Mouse (Mus musculus) midbrain, embryonic 12.5 days (tissue): ENCODE measurements around the gene Olfr270. TPM values are rescaled to one million over a fixed set of nuclear protein-coding genes. Genes with fewer than 3 reads are reported as not detected.
A peak's percentile ranks its signal among the peaks of the same experiment; 100 is the strongest.

Experiments
- ATAC-seq: fragments of 200-750 bp; cut with Nextera tagmentation; 2 replicates; pipeline ENCODE4 v1.8.0; 2017; ENCODE audit warnings: low read depth, moderate TSS enrichment, moderate library complexity; ENCODE audit not compliant: low FRiP score
- H3K27ac ChIP-seq: fragments of 300-500 bp; sonication (generic); replicated peaks from 2 replicates; pipeline ENCODE4 v1.5.1; 2016; ENCODE audit warnings: mild to moderate bottlenecking
- H3K27me3 ChIP-seq: fragments of 300-500 bp; sonication (generic); 2 replicates; pipeline ENCODE4 v1.6.1; 2016; ENCODE audit warnings: mild to moderate bottlenecking
- H3K36me3 ChIP-seq: fragments of 300-500 bp; sonication (generic); 2 replicates; pipeline ENCODE4 v1.6.1; 2016
- H3K4me1 ChIP-seq: fragments of 300-500 bp; sonication (generic); 2 replicates; pipeline ENCODE4 v1.6.1; 2016
- H3K4me2 ChIP-seq: fragments of 300-500 bp; sonication (generic); replicated peaks from 2 replicates; pipeline ENCODE4 v1.6.1; 2016; ENCODE audit warnings: mild to moderate bottlenecking, moderate library complexity
- H3K4me3 ChIP-seq: fragments of 300-500 bp; sonication (generic); 2 replicates; pipeline ENCODE4 v1.5.1; 2016; ENCODE audit warnings: mild to moderate bottlenecking
- H3K9ac ChIP-seq: fragments of 300-500 bp; sonication (generic); replicated peaks from 2 replicates; pipeline ENCODE4 v1.6.1; 2016; ENCODE audit warnings: mild to moderate bottlenecking, moderate library complexity
- H3K9me3 ChIP-seq: fragments of 300-500 bp; sonication (generic); 2 replicates; pipeline ENCODE4 v1.6.1; 2016; ENCODE audit warnings: mild to moderate bottlenecking
- WGBS: fragments of 180-500 bp; shearing (Covaris S2); methylation state at CpG from one replicate; pipeline ENCODE4 v1.1.7; 2016; 5-methylcytosine and 5-hydroxymethylcytosine counted together
- polyA plus RNA-seq: library from polyadenylated mRNA; unstranded; fragments of >200 nt; fragmentation: Nextera tagmentation; extraction: Ambion mirVana; gene quantifications from 2 replicates; pipeline ENCODE4 v1.2.1, GENCODE M21; 2016

The Olfr270 gene
- polyA plus RNA-seq, result not detected in 2 replicates

DNA sequence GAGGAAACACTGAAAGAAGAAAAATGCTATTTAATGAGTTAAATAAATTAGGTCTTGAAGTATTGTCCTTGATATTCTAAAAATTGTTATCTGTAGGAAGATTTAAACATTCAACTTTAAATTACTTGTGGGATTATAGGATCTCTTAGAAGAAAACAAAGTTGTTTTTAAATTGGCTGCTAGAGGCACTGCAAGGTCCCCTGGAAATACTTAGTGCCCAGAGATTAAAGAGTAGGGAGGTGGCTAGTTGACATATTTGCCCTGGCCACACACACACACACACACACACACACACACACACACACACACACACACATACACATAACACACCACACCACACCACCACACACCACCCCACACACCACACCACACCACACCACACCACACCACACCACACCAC, at the start of gene Olfr270:
TSS of gene Olfr270 (plus strand) at position 301 of the 400 bp plus-strand sequence.
- no peak within 1 kb of the TSS for H3K4me2 ChIP-seq
- no peaks in the 10 kb centered on the region for H3K4me1 ChIP-seq
- H3K9me3 ChIP-seq, result no peaks in the 10 kb centered on the region

DNA sequence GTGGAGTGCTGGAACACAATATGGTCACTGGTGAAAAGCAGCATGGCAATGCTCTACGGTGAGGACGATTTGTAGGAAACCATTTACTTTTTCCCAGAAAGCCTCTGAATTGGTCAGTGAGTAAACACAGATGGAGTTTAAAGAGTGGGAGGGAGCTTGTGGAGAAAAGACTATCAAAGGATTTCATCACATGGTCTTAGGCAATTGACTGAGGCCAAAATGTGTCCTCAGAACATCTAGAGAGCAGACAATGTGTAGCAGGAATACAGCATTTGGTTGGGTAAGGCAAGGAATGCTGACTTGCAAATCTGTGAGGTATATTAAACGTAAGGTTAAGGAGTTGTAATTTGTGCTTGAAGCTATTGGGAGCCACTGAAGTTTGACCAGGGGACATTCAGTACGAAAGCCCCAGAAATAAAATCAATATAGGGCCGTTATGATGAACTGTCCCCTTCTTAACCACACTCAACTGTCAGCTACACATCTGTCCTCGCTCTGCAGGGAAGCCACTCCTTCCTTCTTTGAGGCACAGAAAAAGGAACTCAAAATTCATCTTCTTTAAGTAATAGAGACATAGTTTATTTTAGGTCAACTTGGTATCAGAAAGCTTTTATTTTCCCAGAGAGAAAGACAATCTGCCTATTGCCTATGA, 47.6 kb upstream of the Olfr270 start:
- WGBS, result 86% methylated on average over 6 of the region's 6 CpGs
- no peak overlapping the region for H3K27ac ChIP-seq

More for the DNA sequence above, at the start of gene Olfr270:
- Histone ChIP-seq H3K36me3 (no peaks in the 10 kb centered on the region), H3K9ac (no peak within 1 kb of the TSS), H3K4me3 (no peak within 1 kb of the TSS), H3K27ac (no peak within 1 kb of the TSS), H3K27me3 (no peaks in the 10 kb centered on the region)
- no peak for ATAC-seq

DNA sequence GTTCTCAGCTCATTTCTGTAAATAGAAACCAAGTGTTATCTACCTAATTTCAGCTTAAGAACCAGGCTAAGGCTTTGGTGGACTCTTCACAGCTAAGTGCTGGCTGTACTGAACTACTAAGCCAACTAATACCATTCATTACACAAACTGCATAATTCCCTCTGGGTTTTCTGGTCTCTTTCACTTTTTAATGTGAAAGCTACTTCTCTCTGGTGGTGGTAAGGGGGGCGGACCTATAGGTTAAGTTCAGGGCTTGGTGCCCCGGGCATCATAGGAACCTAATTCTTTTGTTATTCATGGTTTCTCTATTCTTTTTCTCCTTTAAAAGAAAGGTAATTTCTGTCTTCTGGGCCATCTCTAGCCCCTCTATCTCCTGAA, 47.0 kb upstream of the Olfr270 start:
- 84% methylated on average over 2 of the region's 2 CpGs for WGBS
- no peak for ATAC-seq

More for the DNA sequence above, 47.6 kb upstream of the Olfr270 start:
- Histone ChIP-seq H3K27me3 (no peaks in the 10 kb centered on the region), H3K36me3 (no peaks in the 10 kb centered on the region), H3K4me3 (no peak overlapping the region), H3K9ac (no peak overlapping the region), H3K9me3 (no peaks in the 10 kb centered on the region), H3K4me2 (no peak overlapping the region), H3K4me1 (no peaks in the 10 kb centered on the region)
- ATAC-seq, result no peak

DNA sequence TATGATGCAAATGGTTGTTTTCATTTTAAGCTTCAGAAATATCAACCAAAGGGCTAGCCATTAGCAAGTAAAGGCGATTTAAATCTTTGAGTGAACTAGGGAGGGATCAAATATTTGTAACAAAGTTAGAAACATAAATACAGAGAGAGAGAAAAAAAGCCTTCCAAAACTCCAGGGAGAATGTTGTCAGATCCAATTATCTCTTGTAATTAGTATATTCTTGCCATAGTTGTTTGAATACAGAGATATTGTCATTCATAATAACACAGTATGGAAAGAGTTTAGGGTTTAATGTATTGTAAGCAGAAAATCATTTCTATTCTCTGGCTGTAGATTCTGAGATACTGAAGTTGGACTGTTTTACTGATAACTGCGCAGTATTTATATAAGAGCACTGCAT, 45.3 kb upstream of the Olfr270 start, which contains the start of gene Olfr272:
TSS of gene Olfr272 (minus strand) at position 101 of the 400 bp plus-strand sequence.
- Histone ChIP-seq H3K27ac (no peak within 1 kb of the TSS), H3K9ac (no peak within 1 kb of the TSS), H3K36me3 (no peaks in the 10 kb centered on the region), H3K4me3 (no peak within 1 kb of the TSS), H3K9me3 (no peaks in the 10 kb centered on the region), H3K4me2 (no peak within 1 kb of the TSS), H3K27me3 (no peaks in the 10 kb centered on the region), H3K4me1 (no peaks in the 10 kb centered on the region)
- no peak for ATAC-seq
- WGBS, result 95% methylated on average over 2 of the region's 2 CpGs

More for the DNA sequence above, 47.0 kb upstream of the Olfr270 start:
- no peaks in the 10 kb centered on the region for H3K36me3 ChIP-seq
- no peak overlapping the region for H3K27ac ChIP-seq
- H3K4me3 ChIP-seq, result no peak overlapping the region
- H3K4me2 ChIP-seq, result no peak overlapping the region
- H3K27me3 ChIP-seq, result no peaks in the 10 kb centered on the region
- no peak overlapping the region for H3K9ac ChIP-seq
- H3K9me3 ChIP-seq, result no peaks in the 10 kb centered on the region
- H3K4me1 ChIP-seq, result no peaks in the 10 kb centered on the region

DNA sequence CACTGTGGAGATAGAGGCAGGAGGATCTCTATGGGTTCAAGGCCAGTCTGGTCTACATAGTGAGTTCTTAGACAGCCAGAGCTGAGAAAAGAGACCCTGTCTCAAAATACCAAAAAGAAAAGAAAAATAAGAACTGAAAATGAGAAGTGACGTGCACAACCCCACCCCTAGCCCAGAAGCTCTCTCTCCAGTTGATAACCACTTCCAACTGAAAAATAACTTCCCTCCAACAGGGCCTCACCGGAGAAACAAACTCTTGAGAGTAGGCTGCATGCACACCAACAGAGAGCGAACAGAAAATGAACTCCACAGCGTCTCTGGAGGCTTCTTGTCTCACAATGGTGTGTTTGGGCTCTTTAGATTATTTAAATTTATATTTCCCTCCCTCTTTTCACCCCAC, 33.9 kb upstream of the Olfr270 start:
- H3K27ac ChIP-seq, result no peak overlapping the region
- H3K4me1 ChIP-seq, result no peaks in the 10 kb centered on the region
- H3K36me3 ChIP-seq, result no peaks in the 10 kb centered on the region
- H3K9ac ChIP-seq, result no peak overlapping the region
- WGBS, result 91% methylated on average over 4 of the region's 4 CpGs
- H3K4me2 ChIP-seq, result no peak overlapping the region
- H3K27me3 ChIP-seq, result no peaks in the 10 kb centered on the region
- no peak for ATAC-seq
- H3K4me3 ChIP-seq, result no peak overlapping the region
- no peaks in the 10 kb centered on the region for H3K9me3 ChIP-seq

DNA sequence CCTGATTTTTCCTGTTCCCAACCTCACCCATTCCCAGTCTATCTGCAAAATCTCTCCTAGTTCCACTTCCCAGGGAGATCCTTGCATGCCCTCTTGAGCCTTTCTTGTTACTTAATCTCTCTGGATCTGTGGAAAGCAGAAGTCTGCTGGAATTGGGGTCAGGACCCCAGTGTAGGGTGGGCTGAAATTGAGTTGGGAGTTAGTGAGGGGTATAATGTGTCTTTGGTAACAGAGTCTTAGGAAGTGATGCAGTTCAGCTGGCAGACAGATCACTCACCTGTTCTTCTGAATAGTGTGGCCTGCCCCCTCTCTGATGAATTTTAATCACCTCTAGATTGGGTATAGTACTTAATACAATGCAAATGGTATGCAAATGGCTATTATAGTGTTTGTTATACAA, 17.7 kb upstream of the Olfr270 start:
- ATAC-seq, result no peak
- H3K4me1 ChIP-seq, result no peaks in the 10 kb centered on the region
- no peaks in the 10 kb centered on the region for H3K27me3 ChIP-seq
- no peaks in the 10 kb centered on the region for H3K9me3 ChIP-seq
- H3K4me2 ChIP-seq, result no peak overlapping the region
- H3K9ac ChIP-seq, result no peak overlapping the region
- no peak overlapping the region for H3K4me3 ChIP-seq
- no peaks in the 10 kb centered on the region for H3K36me3 ChIP-seq
- no peak overlapping the region for H3K27ac ChIP-seq

DNA sequence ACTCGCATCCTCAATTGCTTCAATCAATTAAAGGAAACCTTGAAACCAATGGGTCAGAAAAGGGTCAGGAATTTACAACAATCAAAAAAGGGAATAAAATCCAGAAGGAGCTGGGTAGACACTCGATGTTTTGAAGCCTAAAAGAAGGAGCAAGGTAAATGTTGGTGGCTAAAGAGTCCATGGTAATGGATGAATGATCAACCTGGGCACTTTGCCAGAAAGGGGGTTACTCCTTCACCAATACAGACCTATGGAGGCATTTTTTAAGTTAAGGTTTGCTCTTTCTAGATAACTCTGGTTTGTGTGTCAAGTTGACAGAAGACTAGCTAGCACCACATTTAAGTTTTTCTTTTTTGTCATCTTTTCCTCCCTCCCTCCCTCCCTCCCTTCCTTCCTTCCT, 15.3 kb upstream of the Olfr270 start:
- H3K36me3 ChIP-seq, result no peaks in the 10 kb centered on the region
- 76% methylated on average over 2 of the region's 2 CpGs for WGBS
- no peak overlapping the region for H3K9ac ChIP-seq
- no peak overlapping the region for H3K4me3 ChIP-seq
- ATAC-seq, result no peak
- H3K27me3 ChIP-seq, result no peaks in the 10 kb centered on the region
- no peaks in the 10 kb centered on the region for H3K9me3 ChIP-seq
- H3K27ac ChIP-seq, result no peak overlapping the region
- no peaks in the 10 kb centered on the region for H3K4me1 ChIP-seq
- H3K4me2 ChIP-seq, result no peak overlapping the region

DNA sequence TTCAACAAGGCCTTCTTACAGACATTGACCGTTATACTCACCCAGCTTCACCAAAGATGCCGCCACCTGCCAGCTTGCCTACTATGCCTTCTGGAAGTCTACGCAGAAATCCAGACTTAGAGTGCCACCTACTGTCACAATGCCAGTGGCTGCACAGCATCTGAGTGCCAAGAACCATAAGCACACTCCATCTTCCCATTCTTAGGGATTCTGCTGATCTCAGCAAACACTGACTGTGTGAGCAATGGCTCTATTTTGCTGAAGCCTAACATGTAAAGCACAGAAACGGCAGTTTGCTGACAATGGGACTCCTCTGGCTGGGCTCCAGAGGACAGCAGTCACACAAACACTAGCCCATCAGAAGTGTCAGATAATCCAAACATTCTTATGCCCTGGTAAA, 5.7 kb upstream of the Olfr270 start:
- 0 out of 2 replicates have a peak, but pooled peaks have one; percentile 41 for ATAC-seq
- Histone ChIP-seq H3K9me3 (no peaks in the 10 kb centered on the region), H3K4me3 (no peak overlapping the region), H3K27ac (no peak overlapping the region), H3K4me2 (no peak overlapping the region), H3K9ac (no peak overlapping the region), H3K36me3 (no peaks in the 10 kb centered on the region), H3K4me1 (no peaks in the 10 kb centered on the region), H3K27me3 (no peaks in the 10 kb centered on the region)
- WGBS, result 37% methylated on average over 4 of the region's 4 CpGs

DNA sequence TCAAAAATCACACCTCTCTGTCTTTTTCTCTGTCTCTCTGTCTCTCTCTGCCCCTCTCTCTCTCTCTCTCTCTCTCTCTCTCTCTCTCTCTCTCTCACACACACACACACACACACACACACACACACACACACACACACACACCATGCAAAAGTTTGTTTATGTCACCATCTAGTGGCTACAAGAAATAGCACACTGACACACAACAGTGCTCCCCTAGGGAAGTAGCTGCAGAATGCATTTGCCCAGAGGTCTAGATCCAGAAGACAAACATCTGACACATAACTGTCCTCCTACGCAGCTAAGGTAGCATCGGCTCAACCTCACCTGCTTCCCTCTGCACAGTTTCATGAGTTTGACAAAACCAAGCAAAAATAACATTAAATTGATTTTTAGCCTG, 20.9 kb downstream of the Olfr270 start:
- Histone ChIP-seq H3K27ac (no peak overlapping the region), H3K9ac (no peak overlapping the region), H3K9me3 (no peaks in the 10 kb centered on the region), H3K4me1 (no peaks in the 10 kb centered on the region), H3K4me3 (no peak overlapping the region), H3K27me3 (no peaks in the 10 kb centered on the region), H3K36me3 (no peaks in the 10 kb centered on the region), H3K4me2 (no peak overlapping the region)
- 70% methylated on average over 2 of the region's 2 CpGs for WGBS
- peak; percentile 45; the same call in 1 of the 2 replicates for ATAC-seq

DNA sequence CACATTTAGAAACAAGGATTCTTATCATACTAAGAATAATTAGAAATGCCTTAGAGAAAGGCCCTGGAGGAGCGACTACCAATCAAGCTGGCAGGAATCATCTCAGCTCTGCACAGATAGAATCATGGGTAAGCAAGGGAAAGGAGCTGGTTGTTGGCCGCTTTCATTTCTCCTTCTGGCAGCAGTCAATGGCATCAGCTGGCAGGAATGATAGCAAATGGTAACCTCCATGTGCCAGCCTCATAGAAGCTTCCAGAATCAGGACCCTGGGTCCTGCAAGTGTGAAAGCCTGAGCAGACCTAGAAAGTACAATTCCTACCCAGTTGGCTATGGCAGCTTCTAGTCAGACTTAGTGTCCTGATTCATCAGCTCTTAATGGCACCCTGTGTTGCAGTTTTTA, 21.9 kb downstream of the Olfr270 start:
- Histone ChIP-seq H3K36me3 (no peaks in the 10 kb centered on the region), H3K4me2 (no peak overlapping the region), H3K4me3 (no peak overlapping the region), H3K9ac (no peak overlapping the region), H3K27me3 (no peaks in the 10 kb centered on the region), H3K9me3 (no peaks in the 10 kb centered on the region), H3K27ac (no peak overlapping the region), H3K4me1 (no peaks in the 10 kb centered on the region)
- WGBS, result 88% methylated on average over 2 of the region's 2 CpGs
- ATAC-seq, result no peak

DNA sequence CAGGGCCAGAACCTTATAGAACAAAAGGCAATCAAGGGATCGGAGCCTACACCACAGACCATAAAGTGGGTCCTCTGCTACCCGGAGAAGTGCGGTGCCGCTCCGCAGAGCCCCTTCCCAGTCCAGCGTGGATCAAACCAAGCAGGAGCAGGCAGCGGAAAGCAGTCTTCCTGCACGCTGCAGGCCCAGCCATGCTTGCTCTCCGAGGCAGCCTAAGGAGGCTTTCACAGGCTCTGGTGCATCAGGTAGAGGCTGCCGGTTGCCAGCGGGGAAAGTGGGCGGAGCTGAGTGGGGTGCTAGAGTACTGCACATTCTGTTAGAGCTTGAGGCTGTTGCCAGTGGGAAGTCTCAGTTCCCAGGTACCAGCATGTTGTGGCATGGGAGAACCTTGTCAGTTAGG, 24.9 kb downstream of the Olfr270 start, which contains the start of gene Nipsnap3a:
TSS of gene Nipsnap3a (plus strand) at position 25 of the 400 bp plus-strand sequence.
- Histone ChIP-seq H3K9ac (no peak within 1 kb of the TSS), H3K36me3 (no peaks in the 10 kb centered on the region), H3K4me1 (no peaks in the 10 kb centered on the region), H3K27me3 (no peaks in the 10 kb centered on the region), H3K4me3 (peak within 1 kb of the TSS; percentile 28; the same call in 1 of the 2 replicates), H3K9me3 (no peaks in the 10 kb centered on the region), H3K4me2 (peak within 1 kb of the TSS; percentile 44), H3K27ac (no peak within 1 kb of the TSS)
- WGBS, result 33% methylated on average over 12 of the region's 12 CpGs
- ATAC-seq, result peak; percentile 68

DNA sequence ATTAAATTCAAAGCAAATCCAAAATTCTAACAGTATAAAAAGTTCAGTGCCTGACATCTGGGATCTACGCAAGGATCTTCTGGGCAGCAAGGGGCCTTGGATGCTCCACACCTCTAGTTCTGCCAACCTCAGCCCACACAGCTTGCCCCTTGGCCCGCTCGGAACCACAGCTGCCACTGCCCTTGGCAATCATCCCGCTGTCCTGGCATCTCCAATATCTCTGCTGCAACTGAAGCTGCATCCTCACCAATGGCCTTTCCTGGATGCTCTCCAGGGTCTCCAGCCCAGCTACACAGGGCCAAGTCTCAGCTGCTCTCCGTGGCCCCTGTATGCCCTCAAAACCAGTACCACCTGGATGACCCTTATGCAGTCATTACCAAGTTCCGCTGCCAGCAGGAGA, 35.1 kb downstream of the Olfr270 start:
- H3K36me3 ChIP-seq, result no peaks in the 10 kb centered on the region
- ATAC-seq, result no peak
- H3K27me3 ChIP-seq, result no peaks in the 10 kb centered on the region
- 95% methylated on average over 6 of the region's 6 CpGs for WGBS
- H3K9ac ChIP-seq, result no peak overlapping the region
- no peak overlapping the region for H3K4me3 ChIP-seq
- no peaks in the 10 kb centered on the region for H3K9me3 ChIP-seq
- no peaks in the 10 kb centered on the region for H3K4me1 ChIP-seq
- H3K27ac ChIP-seq, result no peak overlapping the region
- no peak overlapping the region for H3K4me2 ChIP-seq

DNA sequence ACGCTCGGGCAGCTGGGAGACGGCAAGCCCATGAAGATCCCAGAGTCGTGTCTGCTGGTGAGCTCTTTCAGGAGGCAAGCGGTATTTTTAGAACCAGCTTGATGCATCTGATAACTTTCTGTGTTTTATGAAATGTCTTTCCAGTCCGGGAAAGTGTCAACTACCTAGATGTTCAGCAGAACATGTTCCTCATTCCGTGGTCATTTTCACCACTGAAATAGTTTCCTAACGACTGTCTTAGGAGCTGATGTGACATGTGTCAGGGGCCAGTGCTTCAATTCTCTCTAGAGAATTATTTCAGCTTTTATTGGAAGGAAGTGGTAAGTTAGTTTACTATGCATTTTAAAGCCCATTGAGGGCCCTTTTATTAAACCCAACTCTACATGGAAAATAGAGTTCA, 35.8 kb downstream of the Olfr270 start:
- WGBS, result 89% methylated on average over 8 of the region's 8 CpGs
- H3K4me2 ChIP-seq, result no peak overlapping the region

More for the DNA sequence above, 35.8 kb downstream of the Olfr270 start:
- Histone ChIP-seq H3K9ac (no peak overlapping the region), H3K27ac (no peak overlapping the region), H3K27me3 (no peaks in the 10 kb centered on the region), H3K9me3 (no peaks in the 10 kb centered on the region), H3K4me3 (no peak overlapping the region), H3K4me1 (no peaks in the 10 kb centered on the region), H3K36me3 (no peaks in the 10 kb centered on the region)
- no peak for ATAC-seq
